Mouse (Mus musculus) telencephalon, adult 2 months (tissue): Measurements from ENCODE around the gene Hmg20a.
A peak's percentile ranks its signal among the peaks of the same experiment; 100 is the strongest.

Experiments used
- DNase-seq: peaks from one replicate; pipeline ENCODE4 v3.0.0-alpha.2; 2011; ENCODE audit warnings: low read depth, low spot score

Hmg20a gene

DNA sequence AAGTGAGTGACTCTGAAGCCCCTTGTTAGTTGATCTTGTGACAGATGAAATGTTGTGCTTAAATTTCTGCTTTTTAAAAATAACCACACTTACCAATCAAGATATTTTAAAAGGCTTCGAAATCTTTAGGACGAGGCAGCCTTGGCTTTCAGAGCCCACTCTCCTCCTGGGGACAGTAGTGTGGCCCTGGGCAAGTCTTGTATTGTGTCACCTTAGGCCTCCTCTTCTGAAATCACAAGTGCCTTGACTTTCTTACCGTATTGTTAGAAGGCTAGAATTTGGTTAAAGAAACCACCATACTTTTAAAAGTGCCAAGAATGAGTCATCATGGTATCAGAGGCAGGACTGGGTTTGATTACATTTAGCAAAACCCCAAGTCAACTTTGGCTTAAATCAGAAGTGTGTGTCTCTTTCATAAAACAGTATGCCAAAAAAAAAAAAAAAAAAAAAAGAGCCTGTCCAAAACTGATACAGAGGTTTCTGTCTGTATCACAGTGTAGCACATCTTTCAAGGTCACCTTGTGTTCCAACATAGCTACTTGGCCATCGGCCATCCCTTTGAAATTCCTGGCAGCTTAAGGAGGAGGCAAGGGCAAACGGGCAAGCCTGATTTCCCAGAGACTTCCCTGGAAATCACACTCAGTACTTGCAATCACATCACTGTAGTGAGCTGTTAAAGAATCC is 78.9 kb downstream of the Hmg20a start:
- DNase-seq: no peak

DNA sequence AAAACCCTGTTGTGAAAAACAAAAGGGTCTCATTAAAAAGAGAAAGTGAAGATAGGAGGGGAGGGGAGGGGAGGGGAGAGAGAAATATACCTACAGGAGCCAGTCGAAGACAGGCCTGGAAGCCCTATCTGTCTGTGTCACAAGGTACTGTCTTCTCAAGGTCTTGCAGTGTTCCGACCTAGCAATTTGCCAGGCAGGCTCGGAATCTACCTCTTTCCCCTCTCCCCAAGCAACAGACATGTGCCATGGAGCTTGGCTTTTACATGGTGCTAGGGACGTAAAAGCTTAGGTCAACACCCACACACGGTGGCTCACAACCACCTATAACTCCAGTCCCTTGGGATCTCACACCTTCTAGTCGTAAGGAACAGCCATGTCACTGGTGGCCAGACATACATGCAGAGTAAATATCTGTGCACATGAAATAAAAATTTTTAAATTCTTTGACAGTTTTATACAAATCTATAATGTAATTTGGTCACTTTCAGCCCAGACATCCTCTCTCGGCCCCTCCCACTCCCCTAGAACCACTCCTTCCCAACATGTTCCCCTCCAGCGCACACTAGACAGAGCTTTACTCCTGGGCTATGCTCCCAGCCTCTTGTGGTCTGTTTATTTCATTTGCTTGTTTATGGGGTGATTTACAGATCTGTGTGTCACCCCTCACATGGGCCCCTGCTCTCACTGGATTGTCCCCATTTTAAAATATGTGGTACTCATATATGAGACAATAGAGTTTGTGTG is 81.1 kb downstream of the Hmg20a start:
- DNase-seq: no peak

DNA sequence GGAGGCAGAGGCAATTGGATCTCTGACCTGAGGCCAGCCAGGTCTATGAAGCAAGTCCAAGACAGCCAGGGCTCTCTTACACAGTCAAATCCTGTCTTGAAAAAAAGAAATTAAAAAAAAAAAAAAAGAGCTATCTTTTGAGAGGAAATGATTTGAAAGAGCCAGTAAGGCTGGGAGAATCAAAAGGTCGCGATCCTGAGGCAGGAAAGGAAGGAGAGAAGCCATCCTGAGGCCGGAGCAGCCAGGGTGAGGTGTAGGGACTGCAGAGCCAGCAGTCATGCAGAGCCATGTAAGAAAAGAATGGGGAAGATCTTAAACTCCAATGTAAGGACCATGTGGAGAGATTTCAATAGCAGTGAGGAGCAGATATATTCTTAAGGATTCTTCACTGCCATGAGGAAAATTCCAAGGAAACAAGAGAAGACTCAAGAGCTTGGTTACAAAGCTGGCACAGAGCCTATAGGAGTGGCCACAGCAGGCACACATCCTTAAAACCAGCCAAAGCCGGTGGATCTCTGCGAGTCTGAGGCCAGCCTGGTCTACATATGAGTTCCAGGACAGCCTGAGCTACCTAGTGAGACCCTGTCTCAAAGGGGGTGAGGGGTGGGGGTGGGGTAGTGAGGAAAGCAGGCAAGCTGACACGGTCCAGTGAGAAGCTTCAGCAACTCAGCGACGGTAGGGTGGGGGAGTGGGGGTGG is 82.6 kb downstream of the Hmg20a start:
- DNase-seq: no peak

DNA sequence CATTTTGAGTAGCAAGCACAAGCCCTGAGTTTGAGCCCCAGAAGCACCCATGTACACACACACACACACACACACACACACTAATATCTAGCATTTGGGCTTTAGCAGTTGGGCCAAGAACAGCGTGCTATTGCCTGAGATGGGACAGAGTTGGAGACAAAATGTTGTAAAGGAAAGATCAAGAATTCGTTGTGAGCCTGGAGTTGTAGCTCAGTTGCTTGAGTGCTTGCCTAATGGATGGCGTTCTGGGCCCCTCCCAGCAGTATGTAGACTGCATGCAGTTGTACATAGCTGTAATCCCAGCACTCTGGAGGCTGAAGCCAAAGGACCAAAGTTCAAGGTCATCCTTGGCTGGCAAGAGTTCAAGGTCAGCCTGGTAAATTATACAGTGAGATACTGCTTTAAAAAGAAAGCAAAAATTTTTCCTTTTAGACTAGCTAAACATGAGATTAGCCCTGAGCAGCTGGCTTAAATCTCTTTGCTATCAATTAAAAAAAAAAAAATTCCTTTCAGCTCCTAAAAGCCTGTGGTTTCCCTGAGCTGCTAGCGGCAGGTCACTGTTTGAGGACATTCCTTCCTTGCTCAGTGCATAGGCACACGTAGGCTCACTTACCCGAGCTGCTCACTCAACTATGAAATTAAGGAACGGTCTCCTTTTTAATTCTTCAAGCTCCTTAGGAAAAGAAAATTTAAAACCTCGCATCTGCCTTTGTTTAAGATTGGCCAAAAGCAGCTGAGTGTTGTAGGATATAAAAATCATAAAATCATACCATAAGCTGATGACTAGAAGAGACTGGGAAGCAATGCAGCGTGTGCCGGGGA is 83.5 kb downstream of the Hmg20a start:
- DNase-seq: no peak

DNA sequence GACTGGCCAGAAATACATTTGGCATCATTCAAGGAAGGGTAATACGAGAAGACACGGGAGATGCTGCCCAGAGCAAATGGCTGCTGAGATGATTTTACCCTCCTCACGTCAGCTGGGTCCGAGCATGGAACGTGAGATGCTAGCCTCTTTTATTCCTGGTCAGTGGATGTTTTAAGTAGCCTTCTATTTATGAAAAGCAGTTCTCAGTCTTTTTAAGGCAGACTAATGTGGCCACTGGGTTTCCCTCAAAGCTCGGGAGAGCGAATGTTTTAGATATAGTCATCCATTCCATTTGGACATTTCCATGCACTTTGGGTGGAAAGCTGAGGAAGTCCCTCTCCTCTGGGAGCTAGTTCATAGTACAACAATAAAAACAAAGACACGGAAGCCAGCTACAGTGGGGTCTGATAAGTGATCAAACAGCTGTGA is 84.1 kb downstream of the Hmg20a start:
- no peak for DNase-seq

DNA sequence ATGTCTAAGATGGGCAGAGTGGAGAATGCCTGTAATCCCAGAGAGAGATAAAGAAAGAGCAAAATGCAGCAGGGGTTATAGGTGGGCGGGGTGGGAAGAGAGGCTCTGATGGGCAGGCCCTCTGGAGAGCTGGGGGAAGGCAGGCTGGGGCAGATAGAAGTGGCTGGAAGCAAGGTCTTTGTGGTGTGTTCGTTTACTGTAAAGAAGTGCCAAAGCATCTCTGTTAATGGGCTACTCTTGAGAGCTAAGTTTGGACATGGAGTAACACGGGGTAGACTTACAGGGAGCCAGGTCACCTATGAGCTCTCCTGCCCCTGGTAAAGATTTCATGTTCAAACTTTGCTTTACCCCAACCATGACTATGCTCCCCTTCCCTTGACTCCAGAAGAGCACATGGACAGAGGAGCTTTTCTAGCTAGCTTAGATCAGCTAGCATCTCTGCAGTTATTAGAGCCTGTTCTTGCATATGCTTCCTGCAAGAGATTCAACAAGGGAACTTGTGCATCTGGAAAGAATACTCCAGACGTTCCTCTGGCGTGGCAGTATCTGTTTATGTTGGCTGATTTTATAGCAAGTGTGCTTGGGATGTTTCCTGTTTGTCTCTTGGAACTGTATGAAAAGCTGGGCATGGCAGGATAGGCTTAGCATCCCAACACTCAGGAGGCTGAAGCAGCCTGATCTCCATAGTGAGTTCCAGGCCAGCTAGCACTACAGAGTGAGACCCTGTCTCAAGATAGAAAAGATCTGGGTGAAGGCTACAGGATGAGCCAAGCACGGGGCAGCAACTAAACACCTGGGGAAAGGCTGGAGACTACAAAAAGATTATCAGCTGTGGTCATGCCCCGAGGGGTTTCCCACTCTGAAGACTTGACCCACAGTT is 85.5 kb downstream of the Hmg20a start:
- DNase-seq: no peak

DNA sequence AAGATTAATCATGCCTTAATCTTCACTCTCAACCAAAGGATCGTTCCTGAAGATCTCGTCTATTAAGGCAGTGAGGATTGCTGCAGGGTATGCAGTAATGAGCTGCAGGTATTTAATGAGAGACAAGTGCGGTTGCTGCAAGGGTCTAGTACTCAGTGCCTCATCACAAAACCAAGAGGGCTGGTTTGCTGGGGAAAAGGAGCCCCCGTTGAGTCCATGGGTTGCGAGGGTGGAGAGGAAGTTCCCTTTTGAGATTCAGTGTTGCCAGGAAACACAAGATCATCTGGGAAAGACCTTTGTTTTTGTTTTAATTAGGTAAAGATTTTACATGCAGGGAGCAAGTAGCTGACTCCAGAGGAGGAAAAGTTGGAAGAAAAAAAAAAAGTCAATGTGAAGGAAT is 86.1 kb downstream of the Hmg20a start:
- DNase-seq: no peak

DNA sequence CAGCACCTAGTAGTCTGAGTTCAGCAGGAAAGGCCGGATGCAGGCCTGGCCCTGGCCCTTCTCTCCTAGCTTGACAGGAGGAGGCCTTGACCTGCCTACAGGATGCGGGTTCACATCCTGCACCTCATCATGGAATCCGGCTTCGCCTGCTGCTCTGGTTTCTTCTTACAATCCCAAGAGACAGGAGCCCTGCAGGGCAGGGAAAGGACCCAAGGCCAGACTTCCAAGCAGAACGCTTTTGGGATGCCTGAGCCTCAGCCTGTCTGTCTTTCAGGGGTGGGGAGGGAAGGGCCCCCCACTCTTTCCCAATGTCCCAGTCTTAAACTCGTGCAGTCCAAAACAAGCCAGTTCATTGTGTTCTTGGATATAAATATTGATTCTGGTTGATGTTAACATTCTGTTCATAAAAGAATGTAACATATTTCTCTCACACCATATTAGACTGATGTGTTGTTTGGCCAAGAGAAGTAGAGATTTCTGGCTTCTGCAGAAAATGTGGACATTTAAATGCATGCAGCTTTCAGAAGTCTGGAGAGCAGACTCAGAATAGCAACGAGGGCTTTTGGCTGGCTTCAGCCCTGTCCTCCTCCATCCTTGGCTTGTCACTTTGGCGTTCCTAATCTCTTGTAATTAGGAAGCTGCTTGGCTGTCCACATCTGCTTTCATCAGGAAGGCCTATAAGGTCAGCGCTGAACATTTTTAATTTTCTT is 86.8 kb downstream of the Hmg20a start:
- DNase-seq: no peak

DNA sequence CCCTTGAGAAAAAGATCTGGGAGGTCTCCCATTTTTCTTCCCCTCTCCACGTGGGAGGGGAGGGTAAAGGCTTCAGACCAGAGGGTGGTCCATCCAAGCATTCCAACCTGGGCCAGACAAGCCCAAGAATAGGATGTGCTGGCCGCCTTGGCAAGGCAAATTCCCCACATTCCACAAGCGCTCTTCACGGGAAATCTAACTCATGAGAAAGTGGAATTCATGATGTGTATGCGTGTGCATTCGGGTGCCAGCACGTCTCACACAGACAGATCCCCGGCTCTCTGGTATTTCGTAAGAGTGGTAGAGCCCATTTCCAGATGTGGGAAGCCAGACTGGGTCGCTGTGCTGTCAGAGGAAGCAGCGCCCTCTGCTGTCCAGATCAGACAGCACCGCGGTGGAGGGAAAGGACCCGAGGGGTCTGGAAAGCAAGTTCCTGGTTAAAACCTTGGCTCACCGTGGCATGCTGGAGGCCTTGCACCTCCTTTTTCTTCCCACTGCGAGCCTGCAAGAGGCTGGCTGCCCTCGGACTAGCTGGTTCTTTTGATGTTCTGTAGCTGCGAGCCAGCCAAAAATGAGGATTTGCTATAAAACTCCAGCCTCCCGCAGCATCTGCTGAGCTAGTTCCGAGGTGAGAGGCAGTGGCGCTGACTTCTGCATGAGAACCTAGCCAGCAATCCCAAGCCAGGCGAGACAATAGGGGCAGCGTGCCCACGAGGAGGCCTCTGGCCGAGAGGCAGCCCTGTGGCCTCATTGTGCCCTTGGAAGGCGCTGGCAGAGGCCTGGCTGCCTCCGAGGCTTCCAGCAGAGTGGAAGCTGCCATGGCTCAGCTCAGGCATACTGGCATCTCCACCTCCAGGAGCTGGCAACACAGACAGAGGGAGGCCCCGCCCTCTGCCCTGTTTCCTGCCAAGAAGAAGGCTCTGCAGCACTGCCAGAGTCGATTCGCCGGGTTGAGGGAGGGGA is 87.7 kb downstream of the Hmg20a start:
- peak; percentile 85 for DNase-seq

DNA sequence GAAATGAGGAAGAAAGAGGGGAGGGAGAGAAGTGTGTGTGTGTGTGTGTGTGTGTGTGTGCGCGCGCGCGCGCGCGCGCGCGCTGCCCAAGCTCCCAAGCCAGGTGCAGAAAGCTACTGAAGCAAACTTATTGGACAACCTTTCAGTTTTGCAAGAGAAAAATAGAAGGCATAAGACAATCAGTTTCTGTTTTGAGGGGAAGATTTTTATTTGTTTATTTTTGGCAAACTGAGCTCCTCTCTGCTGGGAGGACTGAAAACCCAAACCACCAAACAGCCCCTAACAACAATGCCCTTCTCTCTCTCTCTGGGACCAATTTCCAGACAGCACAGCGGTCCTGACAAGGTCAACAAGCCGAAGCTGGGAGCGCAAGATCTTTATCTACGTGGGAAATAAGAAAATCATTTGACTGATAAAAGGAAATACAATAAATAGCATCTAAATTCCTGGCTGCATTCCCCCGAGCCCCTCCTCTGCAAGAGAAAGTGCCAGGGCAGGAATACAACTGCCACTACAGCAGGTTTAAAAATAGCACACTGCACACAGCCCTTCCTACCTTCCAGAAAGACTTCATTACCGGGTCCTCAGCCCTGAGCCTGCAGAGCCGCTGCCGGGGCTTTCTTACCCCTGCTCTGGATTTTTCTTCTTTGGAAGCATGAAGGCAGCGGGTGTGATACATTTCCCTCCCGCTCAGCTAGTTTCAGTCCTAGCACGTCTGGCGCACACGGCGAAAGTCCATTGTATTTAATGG is 88.7 kb downstream of the Hmg20a start:
- peak; percentile 42 for DNase-seq

DNA sequence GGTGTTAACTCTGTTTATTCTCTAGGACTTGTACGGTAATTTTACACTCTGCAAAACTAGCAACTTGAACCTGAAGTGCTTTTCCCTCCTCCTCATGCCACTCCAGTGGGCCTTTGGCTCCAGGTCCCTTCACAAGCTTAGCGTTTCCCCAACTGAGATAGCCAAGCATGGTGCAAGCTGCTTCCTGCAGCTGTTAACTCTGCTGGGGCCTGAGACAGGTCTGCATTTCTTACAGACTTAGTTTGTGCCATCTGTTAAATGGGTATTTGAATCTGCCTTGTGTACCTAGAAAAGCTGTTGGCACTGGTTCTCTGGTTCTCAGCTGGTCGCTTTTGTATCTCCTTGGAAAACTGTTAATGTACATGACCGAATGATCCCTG is 89.3 kb downstream of the Hmg20a start:
- no peak for DNase-seq

DNA sequence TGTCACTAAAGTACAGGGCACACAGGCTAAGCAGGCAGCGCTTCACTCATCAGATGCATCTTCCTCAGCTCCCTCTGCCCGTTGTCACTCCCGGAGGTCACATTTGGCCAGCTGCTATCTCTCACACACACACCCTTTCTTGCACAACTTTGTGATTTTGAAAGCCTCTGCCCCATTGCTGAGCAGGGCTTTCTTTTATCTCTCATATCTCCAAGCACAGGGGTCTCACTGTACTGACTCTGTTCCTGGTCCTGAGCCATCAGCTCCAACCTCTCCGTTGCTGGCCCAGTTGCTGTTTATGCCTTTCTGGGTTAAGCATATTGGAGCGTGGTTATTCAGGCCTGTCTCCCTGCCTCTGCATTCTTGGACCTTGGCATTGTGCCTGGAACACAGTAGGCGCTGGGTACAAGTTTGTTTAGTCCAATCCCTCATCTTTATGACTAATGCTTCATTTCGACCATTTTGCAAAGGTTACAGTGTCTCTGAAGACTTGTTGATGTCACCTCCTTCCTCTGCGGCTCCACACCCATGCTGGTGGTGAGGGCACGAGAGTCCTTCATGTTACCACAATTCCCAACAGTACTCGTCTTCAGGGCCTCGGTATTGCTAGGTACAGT is 90.5 kb downstream of the Hmg20a start:
- DNase-seq: no peak

DNA sequence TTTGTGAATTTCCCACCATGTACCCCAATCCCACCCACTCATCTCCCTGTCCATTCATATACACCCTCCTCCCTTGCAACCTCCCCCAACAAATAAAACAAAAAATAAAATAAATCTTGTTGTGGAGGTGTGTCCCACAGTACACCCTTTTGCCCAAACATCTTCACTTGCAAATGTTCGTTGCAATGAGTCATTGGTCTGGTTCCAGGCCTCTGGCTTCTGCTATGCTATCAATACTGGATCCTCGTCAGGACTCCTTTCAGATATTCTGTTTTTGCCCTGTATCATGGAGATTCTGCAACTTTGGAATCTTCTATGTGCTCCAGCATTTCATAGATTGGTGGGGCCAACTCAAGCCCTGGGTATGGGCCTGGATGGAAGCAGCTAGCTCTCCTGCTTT is 91.9 kb downstream of the Hmg20a start:
- no peak for DNase-seq

DNA sequence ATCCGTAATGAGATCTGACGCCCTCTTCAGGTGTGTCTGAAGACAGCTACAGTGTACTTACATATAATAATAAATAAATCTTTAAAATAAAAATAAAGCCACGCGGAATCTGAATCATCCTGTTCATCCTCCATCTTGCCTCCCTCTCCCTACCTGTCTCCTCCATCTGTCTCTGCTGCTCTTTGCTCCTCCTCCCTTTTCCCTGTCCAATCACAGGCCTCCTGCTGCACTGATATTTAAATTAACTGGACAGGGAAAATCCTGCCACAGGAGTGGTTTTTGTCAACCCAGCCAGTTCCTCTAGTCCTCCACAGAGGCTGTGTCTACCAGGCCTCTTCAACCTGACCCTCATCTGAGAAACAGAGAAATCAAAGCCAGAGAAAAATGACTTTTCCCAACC is 94.1 kb downstream of the Hmg20a start:
- DNase-seq: no peak

DNA sequence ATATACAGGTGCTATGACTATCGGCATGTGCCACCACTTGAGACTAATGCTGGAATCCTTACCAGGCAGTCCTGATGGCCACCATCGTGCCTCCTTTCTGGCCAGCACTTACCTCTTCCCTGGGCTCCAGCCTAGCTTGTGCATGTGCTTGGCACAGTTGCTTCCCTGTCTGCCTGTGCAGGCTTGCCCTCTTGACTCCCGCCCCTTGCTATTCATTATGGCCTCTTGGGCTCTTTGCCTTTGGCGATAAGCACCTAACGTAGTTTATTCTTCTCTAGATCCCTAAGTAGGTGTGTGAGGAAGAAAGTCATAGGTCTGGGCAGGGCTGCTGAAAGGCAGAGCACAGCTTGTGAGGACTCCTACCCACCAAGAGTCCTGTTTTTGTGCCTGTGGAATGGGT is 96.7 kb downstream of the Hmg20a start:
- no peak for DNase-seq

DNA sequence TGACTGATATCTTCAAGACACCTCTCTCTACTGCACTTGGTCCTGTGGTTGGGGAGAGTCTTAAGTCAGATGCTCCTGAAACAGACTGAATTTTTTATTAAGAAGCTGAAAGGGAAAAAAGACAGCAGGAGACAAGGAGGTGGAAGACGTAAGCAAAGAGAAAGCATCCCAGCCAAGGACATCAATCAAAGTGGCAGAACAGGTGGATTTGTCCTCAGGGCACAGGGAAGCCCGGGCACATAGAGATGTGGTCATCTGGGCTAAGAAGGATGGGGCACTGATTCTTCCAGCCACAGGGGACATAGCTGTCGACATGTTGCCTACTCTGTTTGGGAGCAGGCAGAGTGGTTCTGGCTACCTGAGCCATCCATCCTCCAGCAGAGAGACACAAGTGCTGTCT is 97.8 kb downstream of the Hmg20a start:
- no peak for DNase-seq

DNA sequence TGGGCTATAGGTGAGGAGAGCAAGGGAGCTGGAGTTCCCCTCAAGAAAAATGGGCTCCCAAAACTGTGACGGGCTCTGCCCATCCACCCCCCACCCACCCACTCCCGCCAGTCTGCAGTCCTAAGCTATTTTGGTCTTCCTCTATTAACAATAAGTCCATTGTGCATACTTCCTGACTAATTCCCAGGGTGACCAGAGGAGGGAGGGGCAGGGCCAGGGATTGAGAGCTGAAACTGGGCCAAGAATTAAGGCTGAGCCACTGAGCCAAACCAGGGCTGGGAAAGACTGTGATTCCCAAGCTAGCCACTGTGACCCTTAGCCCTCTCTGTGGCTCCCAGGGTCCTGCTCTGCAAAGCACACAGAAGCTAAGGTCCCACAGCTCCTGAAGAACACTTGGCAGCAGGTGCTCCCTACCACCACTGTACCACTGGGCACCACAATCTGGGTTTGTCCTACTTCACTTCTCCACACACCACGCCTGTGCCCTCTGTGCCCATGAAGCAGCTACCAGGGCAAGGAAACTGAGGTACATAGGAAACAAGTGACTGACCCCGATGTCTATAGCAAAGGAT is 98.4 kb downstream of the Hmg20a start:
- no peak for DNase-seq

DNA sequence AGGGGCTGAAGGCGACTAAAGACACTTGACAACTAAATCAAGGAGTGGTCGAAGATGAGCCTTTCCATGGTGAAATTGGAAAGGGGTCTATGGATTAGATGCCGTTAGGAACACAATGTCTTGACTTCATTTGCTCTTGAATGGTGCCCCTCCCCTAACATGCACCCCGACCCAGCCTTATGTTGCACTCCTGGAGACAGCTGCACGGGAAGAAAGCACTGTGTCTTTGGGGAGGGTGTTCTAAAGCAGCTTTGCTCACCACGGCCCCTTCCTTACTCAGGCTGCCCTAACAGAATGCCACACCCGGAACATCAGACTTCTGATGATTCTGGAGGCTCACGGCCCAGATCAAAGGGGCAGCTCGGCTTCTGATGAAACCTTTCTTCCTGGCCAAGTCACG is 103.9 kb downstream of the Hmg20a start:
- DNase-seq: no peak
